Mouse (Mus musculus) gastrocnemius, adult 18-20 months (tissue): ENCODE results near the gene Zfp618. TPM values are rescaled to one million over a fixed set of nuclear protein-coding genes. Genes with fewer than 3 reads are reported as not detected.

Source experiments
- DNase-seq: peaks from one replicate; pipeline ENCODE4 v3.0.0; 2021; ENCODE audit warnings: low spot score
- long read RNA-seq, 2 experiments: library from polyadenylated mRNA; stranded (forward); transcript quantifications; one replicate each; pipeline ENCODE4 v2.0.0; 2021
- total RNA-seq, 2 experiments: library from RNA; stranded (reverse); gene quantifications; 2 replicates each; pipeline ENCODE4 v1.2.3; 2021

Gene Zfp618
- under 1 TPM; 0.18 to 0.28 TPM for total RNA-seq
- long read RNA-seq, experiment 1, partial matches to known transcripts, result 0 of 1 reads
- long read RNA-seq, experiment 1, other reads (novel, unspliced or antisense), result 1 of 1 reads
- long read RNA-seq, experiment 2, partial matches to known transcripts, result 0 of 1 reads
- long read RNA-seq, experiment 2, other reads (novel, unspliced or antisense), result 1 of 1 reads

DNA sequence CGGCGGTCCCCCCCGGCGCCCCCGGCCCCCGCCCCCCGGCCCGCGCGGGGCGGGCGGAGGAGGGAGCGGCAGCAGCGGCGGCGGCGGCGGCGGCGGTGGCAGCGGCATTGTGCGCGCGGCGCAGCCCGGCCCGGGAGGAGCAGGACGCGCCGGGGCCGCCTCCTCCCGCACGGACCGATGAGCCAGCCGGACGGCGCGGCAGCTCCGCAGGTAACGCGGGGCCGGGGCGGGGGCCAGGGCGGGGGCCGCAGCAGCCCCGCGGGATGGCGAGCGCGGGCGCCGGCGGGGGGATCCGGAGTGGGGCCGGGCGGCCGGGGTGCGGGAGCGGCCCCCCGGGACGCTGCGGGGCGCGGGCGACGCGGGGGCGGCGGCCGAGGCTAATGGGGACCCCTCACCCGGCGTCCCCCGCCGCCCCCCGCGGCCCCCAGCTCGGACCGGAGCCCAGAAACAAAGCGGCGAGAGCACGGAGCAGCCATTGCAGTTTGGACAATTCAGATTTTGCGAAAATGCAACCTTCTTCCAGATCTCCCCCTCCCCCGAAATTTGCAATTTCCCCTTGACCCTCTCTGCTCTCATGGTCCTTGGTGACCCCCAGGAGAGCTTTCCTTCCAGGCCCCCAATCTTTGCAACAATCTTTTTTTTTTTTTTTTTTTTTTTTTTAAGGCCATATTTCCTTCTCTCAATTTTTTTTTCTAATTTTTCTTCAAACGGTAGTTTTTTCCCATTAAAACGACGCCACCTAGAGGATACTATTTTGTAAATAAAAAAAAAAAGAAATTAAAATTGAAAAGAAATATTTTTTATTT lies at the start of gene Zfp618:
TSS of gene Zfp618 (plus strand) at position 77 of the 806 bp plus-strand sequence.
- DNase-seq, result no peak

GRCm38 (mm10) chr4:62917056-62917455 lies 48.3 kb upstream of the Zfp618 start:
- DNase-seq, result no peak

GRCm38 (mm10) chr4:62933798-62934197 lies 31.6 kb upstream of the Zfp618 start:
- no peak for DNase-seq

DNA sequence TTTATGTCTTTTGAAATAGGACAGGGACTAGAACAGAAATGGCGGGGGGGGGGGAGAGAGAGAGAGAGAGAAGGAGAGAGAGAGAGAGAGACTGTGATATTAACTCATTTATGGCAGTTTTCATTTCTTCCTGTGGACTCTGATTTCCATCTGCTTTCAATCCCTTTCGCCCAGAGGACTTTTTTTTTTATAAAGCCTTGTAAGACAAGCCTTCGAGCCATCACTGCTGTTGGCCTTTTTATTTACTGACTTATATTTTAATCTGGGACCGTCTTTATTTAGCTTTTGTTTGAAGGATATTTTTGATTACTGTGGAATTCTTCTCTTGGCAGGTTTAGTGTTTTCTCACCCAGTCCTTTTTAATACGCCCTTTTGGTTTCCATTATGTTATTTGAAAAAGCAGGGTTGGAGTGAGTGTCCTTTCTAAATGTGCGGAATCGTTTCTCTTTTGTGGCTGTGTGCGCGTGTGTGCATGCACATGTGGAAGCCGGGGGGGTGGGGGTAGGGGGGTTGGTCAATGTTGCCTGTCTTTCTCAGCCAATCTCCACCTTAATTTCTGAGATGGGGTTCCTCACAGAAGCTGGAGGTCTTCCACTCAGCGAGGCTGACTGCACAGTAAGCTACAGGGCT lies 29.7 kb upstream of the Zfp618 start:
- no peak for DNase-seq

- DNase-seq, result no peak
Observed at GRCm38 (mm10) chr4:62941961-62942892, 23.1 kb upstream of the Zfp618 start.

DNA sequence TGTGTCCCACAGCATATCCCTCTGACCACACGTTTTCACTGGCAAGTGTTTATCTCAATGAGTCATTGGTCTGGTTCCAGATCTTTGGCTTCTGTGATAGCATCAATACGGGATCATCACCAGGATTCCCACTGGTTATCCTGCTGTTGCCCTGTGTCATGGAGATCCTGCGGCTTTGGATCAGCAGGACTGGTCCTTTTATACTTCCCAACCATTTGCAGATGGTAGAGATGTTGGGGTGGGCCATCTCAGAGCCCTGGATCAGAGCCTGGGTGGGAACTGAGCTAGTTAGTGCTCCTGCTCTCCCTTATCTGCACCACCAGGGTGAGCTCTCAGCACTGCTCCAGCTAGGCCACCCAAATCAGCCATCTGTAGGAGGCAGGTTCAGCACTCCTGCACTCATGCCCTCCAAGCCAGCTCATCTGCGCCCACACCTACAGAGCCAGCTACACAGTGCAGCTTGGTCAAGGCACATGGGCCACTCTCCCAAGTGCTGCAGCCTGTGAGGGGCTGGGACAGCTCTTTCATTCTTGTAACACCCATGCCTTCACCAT lies 21.0 kb upstream of the Zfp618 start:
- DNase-seq, result no peak

GRCm38 (mm10) chr4:62963806-62964205 lies 1.6 kb upstream of the Zfp618 start:
- no peak for DNase-seq

- no peak for DNase-seq
Observed at GRCm38 (mm10) chr4:62964844-62965496, 403 bp upstream of the Zfp618 start.

DNA sequence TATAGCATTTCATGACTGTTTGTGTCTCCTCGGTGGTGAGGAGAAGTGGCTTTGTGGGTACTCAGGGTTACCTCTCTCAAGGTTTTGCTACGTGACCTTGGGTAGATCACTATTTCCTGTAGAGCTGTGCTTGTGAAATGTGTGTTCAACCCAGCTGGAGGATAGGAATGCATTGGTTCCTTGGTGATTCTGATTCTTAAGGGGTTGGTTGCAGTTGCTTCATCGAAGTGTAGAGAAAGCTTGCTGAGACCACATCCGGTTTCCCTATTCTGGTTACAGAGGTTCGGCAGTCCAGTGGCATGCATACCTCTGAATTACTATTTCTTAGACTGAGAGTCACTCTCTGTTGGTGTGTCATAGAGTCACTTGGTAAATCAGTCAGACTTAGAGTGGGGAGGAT lies 4.2 kb downstream of the Zfp618 start:
- no peak for DNase-seq

GRCm38 (mm10) chr4:62971991-62972390 lies 6.6 kb downstream of the Zfp618 start:
- DNase-seq, result peak; percentile 23

DNA sequence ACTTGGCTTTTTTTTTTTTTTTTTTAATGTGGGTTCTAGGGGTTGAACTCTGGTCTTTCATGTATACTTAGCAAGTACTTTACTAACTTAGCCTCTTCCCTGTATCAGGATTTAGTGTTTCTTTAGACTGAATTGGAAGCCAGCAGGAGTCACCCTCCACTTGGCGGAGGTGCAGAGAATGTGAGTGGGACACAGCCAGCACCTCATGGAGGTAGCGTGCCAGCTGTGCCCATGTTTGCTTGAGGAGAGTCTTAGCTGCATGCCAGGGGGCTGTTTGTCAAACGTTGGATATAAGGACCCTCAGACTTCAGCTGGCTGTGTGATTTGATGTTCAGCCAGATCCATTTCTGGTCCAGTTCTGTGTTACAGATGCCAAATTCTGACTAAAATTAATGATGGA lies 7.7 kb downstream of the Zfp618 start:
- no peak for DNase-seq

GRCm38 (mm10) chr4:62974901-62975300 lies 9.5 kb downstream of the Zfp618 start:
- DNase-seq, result no peak

DNA sequence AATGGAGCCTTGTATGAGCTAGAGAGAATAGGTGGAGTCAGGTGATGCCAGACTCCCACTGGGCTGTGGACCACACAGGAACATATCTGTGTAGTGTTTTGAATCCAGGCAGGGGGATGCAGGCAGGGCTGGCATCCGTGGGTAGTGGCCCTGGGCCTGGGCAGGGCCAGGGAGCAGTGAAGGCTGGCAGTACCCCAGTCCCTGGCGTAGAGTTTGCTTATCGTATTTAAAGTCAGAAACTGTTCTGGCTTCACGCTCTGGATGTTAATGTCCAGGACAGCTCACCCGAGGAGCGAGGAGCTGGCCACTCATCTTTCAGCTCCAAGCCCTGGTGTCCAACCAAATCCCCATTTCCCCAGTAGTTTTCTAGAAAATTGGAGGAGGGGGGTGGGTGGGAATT lies 10.2 kb downstream of the Zfp618 start:
- no peak for DNase-seq

GRCm38 (mm10) chr4:62977454-62977853 lies 12.1 kb downstream of the Zfp618 start:
- no peak for DNase-seq

- no peak for DNase-seq
Observed at GRCm38 (mm10) chr4:62978501-62978911, 13.1 kb downstream of the Zfp618 start.

GRCm38 (mm10) chr4:62981572-62981971 lies 16.2 kb downstream of the Zfp618 start:
- DNase-seq, result no peak

DNA sequence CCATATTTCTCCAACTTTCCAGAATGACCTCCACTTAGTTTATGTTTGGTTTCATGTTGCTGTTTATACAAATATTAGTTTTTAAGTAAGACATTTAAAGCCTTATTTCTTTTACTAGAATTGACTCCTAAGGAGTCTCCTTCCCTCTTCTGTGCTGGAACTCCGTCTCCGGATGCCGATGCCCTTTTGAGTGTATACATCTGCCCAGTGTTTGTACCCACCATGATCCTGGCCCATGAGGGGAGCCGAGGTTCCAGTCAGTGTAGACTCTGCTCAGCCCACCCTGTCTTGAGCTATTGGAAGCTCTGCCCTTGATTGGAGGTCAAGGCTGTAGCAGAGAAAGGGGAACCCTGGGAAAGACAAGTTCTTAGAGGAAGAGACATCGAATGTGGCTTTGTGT lies 18.2 kb downstream of the Zfp618 start:
- no peak for DNase-seq

DNA sequence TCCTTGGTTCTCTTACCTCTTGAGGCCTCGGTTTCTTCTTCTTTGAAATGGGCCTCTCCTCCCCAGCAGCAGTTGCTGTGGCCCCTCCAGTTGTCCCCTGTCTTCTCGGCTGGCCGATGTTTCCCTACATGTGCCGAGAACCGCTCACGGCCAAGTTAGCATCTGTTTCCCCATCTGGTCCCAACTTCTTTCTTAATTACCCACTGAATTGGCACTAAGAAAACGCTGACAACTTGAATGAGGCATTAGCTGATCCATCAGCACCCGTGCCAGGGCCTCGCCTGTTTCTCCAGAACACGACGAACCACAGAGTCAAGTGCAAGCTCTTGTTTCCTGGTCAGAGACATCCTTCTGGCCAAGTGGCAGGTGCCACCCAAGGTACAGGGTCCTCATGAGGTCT lies 26.0 kb downstream of the Zfp618 start:
- DNase-seq, result no peak

DNA sequence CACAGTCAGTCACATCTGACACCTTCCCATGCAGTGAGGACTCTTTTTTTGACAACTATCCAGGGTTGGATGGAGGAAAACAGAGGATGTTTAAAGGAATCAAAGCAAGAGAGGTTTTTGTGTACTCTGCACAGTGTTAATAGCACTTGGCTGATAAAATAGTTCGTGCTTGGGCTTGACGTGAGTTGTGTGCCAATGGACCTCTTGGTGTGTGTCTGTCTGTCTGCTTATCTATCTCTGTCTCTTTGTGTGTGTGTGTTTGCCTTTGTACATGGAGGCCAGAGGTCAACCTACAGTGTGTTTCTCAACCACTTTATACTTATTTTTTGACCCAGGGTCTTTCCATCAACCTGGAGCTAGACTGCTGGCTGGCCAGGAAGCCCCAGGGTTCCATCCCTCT lies 27.8 kb downstream of the Zfp618 start:
- DNase-seq, result no peak

- DNase-seq, result no peak
Observed at GRCm38 (mm10) chr4:62997606-62998005, 32.2 kb downstream of the Zfp618 start.

GRCm38 (mm10) chr4:62998431-62998835 lies 33.1 kb downstream of the Zfp618 start:
- peak; percentile 14 for DNase-seq
